Mouse (Mus musculus): ENCODE measurements around the gene Taldo1. TPM values are rescaled to one million over a fixed set of nuclear protein-coding genes. Genes with fewer than 3 reads are reported as not detected.

Gene Taldo1
- total RNA-seq, 2 experiments from 2014 or later: 113 to 114 TPM

DNA sequence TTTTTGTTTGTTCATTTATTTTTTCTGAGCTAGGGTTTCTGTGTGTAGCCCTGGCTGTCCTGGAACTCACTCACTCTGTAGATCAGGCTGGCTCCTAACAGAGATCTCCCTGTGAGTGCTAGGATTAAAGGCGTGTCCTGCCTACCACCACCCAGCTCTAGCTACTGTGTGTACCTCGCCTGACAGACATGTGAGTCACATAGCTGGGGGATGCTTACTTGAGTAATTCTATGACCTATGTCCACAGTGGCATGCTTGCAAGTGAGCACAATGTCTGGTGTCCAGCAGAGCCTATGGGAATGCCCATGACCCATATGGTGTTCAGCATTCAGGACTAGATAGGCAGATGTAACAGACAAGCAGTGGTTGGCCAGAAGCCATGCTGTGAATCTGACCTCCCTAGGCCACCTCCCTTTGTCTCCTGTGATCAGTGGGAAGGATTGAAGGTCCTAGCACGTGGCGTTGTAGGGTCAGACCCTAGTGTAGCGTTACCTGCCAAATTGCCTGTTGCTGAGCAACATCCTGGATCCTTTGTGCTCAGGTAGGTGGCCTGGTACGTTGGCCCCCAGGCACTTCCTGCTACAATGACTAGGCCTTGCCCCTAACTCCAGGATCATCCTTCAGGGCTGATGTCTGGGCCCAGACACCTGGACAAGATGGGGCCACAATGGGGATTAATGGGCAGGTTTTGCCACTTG lies 24.3 kb downstream of the Taldo1 start:
- no peak for DNase-seq (ENCODE audit: extremely low spot score in 1 of 2, low spot score in 2 of 2)
- intact Hi-C loops (cut with DNase I): no loop called here

DNA sequence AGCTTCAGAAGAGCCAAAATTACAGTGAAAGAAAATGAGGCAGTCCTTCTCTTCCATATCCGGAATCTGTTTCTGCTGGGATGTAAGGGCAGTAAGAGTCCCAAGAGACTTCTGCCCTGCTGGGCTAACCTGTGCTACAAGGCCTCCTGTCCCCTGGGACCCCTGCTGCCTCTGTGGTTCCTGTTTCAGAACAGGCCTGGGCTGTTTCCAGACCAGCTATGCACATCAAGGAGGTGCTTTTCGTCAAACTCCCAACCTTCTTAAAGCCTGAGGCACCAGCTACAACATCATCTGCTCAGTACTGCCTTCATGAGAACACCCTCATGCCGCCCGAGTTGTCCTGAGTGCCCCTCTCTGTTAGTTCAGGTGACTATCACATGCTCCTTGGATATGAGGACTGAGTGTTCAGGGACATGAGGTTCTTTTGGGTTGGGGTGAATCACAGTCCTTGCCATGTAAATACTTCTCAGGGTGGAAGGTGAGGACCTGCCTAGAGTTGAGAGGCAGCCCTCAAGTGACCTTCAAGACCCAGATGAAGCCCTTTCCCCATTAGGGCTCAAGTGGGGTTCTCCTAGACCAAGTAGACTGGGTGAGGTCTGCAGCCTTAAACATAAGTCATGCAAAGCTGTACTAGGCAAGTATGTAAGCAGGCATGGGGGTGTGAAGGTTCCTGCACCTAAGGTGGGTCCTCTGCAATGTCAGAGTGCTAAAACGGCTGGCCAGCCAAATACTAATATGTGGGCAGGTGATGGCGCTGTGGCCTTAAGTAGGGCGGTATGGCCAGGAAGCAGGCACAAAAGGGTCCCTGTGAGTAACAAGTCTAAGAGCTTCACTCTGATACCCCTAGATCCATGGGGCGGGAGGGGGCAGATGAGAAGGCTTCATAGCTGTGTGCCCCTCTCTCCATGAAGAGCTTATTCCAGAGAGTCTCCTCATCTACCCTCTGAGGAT lies 26.0 kb downstream of the Taldo1 start:
- intact Hi-C loops (cut with DNase I): no loop called here
- no peak for DNase-seq (ENCODE audit: extremely low spot score in 1 of 2, low spot score in 2 of 2)

DNA sequence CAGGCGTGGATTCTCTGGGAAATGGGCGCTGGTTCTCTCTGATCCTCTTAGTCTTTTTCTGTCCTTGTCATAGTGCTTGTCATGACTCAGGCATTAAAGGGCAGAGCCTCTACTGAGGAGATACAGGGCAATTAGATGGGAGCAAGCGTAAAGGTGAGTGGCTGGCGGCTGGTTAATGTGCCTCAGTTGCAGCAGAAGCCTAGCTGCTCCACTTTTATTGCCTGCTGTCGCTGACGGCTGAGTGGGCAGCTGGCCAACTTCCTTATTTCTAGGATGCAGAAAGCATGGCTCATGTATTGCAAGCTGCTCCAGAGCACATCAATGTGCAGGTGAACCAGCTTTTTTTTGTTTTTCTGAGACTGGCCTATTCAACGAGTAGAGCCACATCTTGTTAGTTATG lies 27.0 kb downstream of the Taldo1 start:
- intact Hi-C loops (cut with DNase I): no loop called here
- peak in 1 of 2 experiments; percentile 74 for DNase-seq (ENCODE audit: extremely low spot score in 1 of 2, low spot score in 2 of 2)

DNA sequence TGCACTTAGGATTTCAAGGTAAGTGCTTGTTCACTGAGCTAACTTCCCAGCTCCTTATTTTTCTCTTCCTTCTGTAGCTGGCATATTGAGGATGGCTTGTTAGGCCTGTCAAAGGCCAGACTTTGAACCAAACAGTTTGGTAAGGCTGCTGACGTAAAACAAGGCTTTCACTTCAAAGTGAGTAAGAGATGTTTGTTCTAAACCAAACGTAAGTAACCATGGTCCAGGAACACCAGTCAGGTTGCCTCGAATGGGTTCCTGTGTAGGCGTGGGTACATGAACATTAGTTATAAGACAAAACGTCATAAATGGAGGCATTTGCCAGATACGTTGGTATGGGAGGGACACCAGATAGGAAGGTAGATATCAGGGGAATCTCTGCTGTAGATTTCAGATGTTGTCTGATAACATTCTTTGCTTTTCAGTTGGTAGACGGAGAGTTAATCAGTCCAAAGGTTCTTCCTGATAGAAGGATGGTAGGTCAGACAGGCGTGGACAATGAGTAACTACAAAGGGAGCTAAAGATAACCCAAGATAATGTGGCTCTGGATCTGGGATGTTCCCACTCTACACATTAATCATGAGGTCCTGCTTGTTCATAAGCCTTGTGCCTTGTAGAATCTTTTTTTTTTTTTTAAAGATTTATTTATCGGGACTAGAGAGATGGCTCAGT lies 28.2 kb downstream of the Taldo1 start:
- intact Hi-C loops (cut with DNase I): no loop called here
- DNase-seq (ENCODE audit: extremely low spot score in 1 of 2, low spot score in 2 of 2): no peak

DNA sequence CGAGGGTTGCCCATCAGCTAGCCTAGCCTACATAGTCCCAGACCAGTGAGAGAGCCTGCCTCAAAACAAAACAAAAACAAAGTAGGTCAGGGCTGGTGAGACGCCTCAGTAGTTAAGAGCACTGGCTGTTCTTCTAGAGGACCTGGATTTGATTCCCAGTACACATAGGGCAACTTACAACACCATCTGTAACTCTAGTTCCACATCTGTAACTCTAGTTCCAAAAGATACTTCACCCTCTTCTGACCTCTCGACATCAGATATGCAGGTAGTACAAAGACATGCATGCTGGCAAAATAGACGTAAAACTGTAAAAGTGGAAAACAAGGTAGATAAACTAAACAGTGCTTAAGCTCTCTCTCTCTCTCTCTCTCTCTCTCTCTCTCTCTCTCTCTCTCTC lies 31.8 kb downstream of the Taldo1 start:
- intact Hi-C loops (cut with DNase I): no loop called here
- DNase-seq (ENCODE audit: extremely low spot score in 1 of 2, low spot score in 2 of 2): no peak

DNA sequence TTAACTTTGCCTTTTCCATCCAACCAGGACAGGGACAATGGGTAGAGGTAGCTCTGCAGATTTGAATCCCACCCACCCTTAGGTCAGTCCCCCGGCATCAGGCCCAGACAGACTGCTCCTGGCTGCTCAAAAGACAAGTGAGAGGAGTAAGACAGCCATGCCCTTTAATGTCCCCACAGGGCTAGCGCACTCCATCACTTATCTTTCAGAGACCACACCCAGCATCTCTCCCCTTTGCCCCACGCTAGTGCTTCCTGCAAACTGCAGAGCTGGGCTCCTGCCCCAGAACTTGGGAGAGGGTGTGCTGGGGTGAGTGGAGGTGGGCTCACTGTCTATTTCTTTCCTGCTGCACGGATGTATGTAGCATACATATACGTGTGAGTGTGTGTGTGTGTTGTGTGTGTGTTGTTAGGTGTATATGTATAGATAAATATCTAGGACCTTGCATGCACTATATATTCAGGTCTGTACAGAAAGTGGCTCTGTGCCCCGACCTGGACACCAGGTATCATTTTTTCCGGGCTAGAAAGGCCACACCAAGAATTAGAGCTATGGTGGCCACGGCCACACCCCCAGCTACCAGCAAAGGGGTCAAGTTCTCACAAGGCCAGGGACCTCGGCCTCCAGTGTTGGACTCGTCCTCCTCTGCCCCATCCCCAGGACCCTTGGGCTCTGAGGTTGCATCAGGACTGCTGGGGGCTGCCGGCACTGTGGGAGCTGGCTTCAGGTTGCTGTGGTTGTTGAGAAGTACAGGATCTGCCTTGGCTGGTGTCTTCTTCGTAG lies 35.1 kb downstream of the Taldo1 start:
- intact Hi-C loops (cut with DNase I): no loop called here
- DNase-seq (ENCODE audit: extremely low spot score in 1 of 2, low spot score in 2 of 2): peak in 1 of 2 experiments; percentile 24

DNA sequence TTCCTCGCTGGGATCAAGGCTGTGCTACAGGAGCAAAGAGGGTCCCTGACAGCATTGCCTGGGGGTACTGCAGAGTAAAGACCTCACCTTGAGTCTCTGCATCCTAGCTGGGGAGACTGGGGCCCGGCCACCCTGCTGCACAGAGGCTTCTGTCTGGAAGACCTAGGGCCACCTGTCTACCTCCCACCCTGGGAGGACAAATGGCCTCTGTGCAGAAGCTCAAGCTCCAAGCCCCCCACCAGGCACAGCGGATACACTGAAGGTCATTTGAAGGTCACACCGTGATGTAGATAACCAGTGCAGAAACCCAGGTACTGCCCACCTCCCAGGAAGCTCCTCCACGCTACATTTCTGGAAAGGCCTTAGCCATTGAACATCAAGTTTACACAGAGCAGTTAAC lies 36.7 kb downstream of the Taldo1 start:
- DNase-seq (ENCODE audit: extremely low spot score in 1 of 2, low spot score in 2 of 2): no peak
- intact Hi-C loops (cut with DNase I): no loop called here

DNA sequence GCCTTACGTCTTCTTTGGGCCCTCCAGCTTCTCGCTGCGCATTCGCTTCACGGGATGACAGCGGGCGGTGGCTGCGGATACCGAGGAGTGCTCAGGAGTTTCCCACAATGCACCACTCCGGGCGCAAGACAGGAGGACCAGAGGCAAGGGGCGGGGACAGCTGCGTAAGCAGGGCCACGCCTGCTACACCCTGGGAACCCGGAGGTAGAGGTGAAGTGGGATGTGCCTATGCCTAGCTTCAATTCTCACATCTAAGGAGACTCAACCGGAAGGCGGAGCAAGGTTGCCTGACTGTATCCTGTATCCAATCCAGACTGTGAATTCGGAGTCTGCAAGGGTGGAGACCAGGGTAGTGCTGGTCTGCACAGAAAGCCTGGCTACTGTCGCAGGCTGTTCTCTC lies 37.3 kb downstream of the Taldo1 start, which contains the start of gene Cend1:
Cend1 (minus strand) TSS at position 182 of the 400 bp plus-strand sequence.
- intact Hi-C loops (cut with DNase I): no loop called here
- DNase-seq (ENCODE audit: extremely low spot score in 1 of 2, low spot score in 2 of 2): peak; percentile 86 to 87

DNA sequence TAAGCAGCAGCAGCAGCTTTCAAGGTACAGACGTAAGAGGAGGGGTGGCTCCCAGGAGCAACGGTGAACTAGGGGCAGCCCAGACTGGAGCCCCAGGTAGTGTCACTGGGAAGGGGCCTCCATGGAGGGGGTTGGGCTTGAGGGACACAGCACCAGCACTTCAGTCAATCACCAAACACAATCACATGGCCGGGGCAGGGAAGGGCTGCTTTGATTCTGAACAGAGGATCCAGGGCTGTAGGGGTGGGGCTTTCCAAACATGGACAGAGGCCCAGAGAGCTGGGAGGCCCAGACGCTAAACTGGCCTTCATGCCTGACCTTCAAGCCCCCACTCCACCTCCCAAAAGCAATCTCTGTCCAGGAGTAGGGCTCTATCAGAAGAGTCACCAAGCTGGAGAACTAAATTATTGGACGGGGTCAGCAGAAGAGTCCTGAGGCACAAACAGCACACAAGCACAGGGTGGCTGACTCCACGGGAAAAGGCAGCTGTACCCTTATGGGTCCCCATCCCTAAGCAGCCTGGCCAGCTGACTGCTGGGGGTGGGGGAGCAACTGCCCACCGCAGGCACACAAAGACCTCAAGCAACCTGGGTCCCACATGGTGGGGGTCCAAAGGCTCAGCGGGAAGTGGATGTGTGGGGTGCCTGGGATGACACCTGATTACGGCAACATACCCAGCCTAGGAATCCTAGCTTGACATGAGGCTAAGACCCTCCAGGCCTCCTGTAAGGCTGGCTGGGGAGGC lies 38.0 kb downstream of the Taldo1 start:
- DNase-seq (ENCODE audit: extremely low spot score in 1 of 2, low spot score in 2 of 2): peak in 1 of 2 experiments; percentile 34
- intact Hi-C loops (cut with DNase I): no loop called here

DNA sequence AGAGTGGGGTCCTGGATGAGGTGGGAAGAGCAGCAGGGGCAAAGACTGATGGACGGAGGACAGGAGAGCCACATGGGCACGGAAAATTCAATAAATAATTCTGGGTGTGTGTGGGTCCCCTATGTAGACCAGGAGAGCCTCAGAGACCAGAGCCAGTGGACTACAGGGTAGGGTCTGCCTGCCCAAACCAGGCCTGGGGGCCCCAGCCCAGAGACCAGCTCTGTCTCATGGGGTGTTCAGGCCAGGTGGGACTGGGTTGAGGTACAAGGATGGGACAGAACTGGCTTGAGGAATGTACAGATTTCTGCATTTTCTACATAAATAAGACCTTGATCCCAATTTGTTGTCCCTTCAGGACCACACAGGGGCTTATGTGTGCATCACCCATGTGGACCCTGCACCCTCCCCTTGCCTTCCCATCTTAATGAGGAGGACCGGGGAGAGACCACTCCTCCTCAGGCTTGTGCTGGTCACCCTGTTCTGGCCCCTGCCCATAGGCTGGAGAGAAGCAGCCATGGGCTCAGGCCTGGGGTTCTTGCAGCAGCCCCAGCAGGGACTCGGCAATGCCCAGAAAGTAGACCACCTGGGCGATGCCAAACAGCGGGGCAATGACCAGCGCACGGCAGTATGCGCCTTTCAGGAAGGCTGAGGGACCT lies 38.7 kb downstream of the Taldo1 start:
- intact Hi-C loops (cut with DNase I): no loop called here
- peak in 1 of 2 experiments; percentile 25 for DNase-seq (ENCODE audit: extremely low spot score in 1 of 2, low spot score in 2 of 2)

DNA sequence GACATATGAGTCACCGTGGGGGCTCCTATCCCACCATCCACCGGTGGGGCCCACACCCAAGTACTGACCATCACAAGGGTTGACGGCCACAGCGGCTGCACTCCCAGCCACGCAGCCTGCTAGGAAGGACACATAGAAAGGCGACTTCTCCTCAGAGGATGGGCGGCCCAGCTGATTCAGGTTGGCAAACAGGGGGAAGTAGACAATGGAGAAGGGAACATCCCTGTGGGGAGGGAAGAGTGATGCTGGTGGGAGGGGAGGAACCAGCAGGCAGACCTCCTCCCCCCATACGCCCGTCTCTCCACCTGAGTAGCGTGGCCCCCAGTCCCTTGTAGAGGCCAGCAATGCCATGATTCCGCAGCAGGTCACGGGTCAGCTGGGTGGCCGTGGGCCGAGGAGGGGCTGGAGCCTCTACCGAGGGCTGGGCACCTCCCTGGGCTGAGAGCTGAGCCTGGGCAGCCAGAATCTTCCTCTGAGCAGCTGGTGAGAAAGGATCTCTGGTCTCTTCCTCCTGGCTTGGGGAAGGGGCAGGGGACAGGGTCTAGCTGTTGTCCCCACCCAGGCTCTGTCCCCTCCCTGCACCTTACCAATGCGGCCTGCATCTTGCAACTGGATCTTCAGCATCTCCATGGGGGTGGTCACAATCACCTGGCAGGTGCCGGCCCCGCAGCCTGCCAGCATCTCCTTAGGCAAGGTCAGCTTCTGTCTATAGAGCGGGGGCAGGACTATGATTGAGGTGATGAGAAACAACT lies 39.6 kb downstream of the Taldo1 start:
- intact Hi-C loops (cut with DNase I): no loop called here

DNA sequence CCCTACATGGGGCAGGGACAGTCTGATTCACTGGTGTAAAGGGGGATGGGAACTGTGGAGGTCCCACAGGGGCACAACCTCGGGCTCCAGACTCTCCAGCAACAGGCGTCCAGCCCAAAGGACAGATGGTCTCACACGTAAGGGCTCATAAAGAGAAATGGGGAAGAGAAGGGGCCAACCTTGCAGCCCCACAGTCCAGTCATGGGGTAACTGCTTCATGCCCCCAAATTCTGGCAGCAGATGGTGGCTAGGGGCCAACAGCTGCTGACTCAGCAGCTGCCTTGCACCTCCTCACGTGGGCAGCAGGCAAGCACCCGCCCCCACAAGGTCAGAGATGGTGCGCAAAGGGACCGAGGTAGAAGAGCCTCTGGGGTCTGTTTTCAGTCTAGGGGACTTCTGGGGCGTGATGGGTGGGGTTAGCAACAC lies 40.2 kb downstream of the Taldo1 start:
- intact Hi-C loops (cut with DNase I): no loop called here
- DNase-seq (ENCODE audit: extremely low spot score in 1 of 2, low spot score in 2 of 2): peak in 1 of 2 experiments; percentile 38

More for the DNA sequence above, 39.6 kb downstream of the Taldo1 start:
- DNase-seq (ENCODE audit: extremely low spot score in 1 of 2, low spot score in 2 of 2): peak in 1 of 2 experiments; percentile 34

DNA sequence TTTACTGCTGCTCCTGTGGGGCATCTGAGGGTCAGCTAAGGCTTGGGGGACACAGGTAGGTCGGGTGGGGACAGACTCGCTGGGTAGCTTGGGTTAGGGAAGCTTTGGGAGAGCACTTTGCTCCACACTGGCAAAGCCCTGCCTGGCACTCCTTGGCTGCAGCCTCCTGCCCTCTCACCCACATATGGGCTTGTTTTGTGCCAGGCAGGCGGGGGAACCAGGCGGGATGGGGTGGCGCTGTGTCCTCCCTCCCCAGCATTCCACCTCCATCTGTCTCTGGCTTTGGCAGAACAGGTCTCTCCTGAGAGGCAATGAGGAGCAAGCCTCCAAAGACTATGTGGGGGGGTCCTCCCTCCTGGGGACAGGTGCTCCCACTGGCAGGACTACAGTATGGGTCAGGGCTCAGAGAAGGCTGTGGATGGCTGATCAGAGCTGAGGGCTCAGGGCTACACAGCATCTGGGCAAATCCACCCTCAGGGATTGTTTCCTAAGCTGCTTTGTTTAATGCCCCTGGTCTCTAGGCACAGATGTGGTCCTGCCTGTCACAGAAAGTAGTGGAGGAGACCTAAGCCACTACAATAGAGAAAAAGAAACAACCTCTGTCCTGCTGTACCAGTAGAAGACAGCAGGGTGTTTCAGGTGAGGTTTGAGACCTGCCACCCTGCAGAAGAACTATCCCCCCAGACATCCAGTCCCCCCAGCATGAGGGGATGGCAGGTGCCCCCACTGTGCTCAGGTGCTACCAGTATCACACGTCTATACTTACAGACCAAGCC lies 40.9 kb downstream of the Taldo1 start:
- DNase-seq (ENCODE audit: extremely low spot score in 1 of 2, low spot score in 2 of 2): peak in 1 of 2 experiments; percentile 29
- intact Hi-C loops (cut with DNase I): no loop called here

DNA sequence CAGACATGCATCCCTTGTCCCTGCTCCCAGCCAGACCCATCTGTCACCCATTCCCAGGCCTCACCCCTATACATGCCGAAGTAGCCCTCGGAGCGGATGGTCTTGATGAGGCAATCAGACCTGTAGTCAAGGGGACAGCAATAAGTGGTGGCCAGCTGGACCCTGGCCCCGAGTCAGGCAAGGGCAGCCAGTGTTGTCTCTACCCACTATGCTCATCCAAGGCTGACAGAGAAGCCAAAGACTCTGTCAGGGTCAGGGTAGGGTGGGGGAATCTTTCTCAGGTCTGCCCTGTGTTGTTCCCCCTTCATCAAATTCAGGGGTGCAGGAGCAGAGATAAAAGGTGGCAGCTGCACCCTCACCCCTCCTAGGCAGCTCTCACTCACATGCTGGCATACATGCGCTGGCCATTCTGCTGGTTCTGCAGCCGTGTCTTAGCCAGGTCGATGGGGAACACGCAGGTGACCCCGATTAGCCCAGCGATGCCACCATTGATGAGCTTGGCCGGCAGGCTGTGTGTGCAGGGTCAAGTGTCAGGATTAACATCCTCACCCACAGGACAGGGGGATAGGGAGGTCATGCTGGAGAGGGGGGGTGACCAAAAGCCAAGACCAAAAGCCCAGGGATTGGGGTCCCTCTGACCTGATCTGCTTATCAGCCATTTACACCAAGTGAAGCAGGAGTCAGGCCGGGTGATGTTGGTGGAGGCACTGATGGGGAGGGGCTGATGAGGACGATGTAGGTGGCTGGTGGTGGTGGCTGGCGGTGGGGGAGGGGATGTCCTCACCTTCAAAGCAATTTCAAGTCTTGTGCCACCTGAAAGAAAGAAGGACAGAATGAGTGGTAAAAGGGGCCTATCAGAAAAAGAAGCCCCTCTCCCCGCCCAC lies 41.8 kb downstream of the Taldo1 start:
- intact Hi-C loops (cut with DNase I): no loop called here

DNA sequence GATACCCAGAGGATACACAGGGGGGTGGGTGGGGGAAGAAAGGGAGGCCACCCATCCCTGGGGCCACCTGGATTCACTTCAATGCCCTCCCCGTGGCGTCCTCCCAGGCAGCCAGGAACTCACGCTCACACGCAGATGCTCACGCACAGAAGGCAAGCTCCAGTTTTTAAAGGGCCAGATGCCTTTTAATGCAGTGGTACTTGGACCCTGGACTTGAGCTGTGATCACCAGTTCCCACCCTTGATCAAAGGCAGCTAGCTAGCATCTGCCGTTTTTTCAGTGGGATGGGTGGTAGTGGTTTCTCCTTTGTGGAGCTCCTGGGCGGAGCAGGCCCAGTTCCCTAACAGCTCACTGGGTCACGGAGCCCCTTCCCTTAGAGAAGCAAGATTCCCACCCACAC lies 42.5 kb downstream of the Taldo1 start:
- intact Hi-C loops (cut with DNase I): no loop called here
- DNase-seq (ENCODE audit: extremely low spot score in 1 of 2, low spot score in 2 of 2): peak; percentile 62 to 63

More for the DNA sequence above, 41.8 kb downstream of the Taldo1 start:
- DNase-seq (ENCODE audit: extremely low spot score in 1 of 2, low spot score in 2 of 2): peak in 1 of 2 experiments; percentile 33
